Mouse (Mus musculus) bone marrow, adult 2 months (tissue): ENCODE measurements around the gene Macf1.
A peak's percentile ranks its signal among the peaks of the same experiment; 100 is the strongest.

Experiments used
- CTCF ChIP-seq: fragments of 200-500 bp; IDR thresholded peaks from 2 replicates; pipeline ENCODE4 v1.5.1; 2011; ENCODE audit warnings: low read length, control low read depth; ENCODE audit not compliant: control insufficient read depth, insufficient read depth
- POLR2A ChIP-seq: fragments of 200-500 bp; IDR thresholded peaks from 2 replicates; pipeline ENCODE4 v1.6.1; 2011; ENCODE audit warnings: low read depth, mild to moderate bottlenecking, control low read depth, low read length, borderline replicate concordance; ENCODE audit not compliant: control insufficient read depth

- peak; percentile 68 for TF ChIP-seq CTCF
- no peak for TF ChIP-seq POLR2A
Measured at GRCm38 (mm10) chr4:123535271-123535670, 148.9 kb downstream of the Macf1 start.
